Mouse (Mus musculus): ENCODE results near the gene Sh3rf3.
A peak's percentile ranks its signal among the peaks of the same experiment; 100 is the strongest.

Gene Sh3rf3

GRCm38 (mm10) chr10:58813081-58813800 lies at the start of gene Sh3rf3:
TSS of gene Sh3rf3 (plus strand) at chr10:58813359.
- DNase-seq = peak; percentile 18

GRCm38 (mm10) chr10:58788486-58789274 lies 24.5 kb upstream of the Sh3rf3 start:
- DNase-seq = no peak

GRCm38 (mm10) chr10:58797555-58797954 lies 15.6 kb upstream of the Sh3rf3 start:
- no peak for DNase-seq

GRCm38 (mm10) chr10:58798156-58798555 lies 15.0 kb upstream of the Sh3rf3 start:
- DNase-seq = no peak

GRCm38 (mm10) chr10:58800996-58801433 lies 12.1 kb upstream of the Sh3rf3 start:
- DNase-seq = no peak

- no peak for DNase-seq
Measured at GRCm38 (mm10) chr10:58802391-58802790, 10.8 kb upstream of the Sh3rf3 start.

GRCm38 (mm10) chr10:58807956-58808355 lies 5.2 kb upstream of the Sh3rf3 start:
- DNase-seq = no peak

- no peak for DNase-seq
Measured at GRCm38 (mm10) chr10:58810181-58810580, 3.0 kb upstream of the Sh3rf3 start.

GRCm38 (mm10) chr10:58812210-58813080 lies 714 bp upstream of the Sh3rf3 start:
- peak; percentile 86 for DNase-seq

- DNase-seq = peak; percentile 3
Measured at GRCm38 (mm10) chr10:58813801-58814191, 637 bp downstream of the Sh3rf3 start.

- no peak for DNase-seq
Measured at GRCm38 (mm10) chr10:58814486-58814885, 1.3 kb downstream of the Sh3rf3 start.

- DNase-seq = no peak
Measured at GRCm38 (mm10) chr10:58824016-58824568, 10.9 kb downstream of the Sh3rf3 start.

GRCm38 (mm10) chr10:58829251-58830111 lies 16.3 kb downstream of the Sh3rf3 start:
- no peak for DNase-seq

- no peak for DNase-seq
Measured at GRCm38 (mm10) chr10:58833146-58833545, 20.0 kb downstream of the Sh3rf3 start.

GRCm38 (mm10) chr10:58833741-58834178 lies 20.6 kb downstream of the Sh3rf3 start:
- DNase-seq = no peak

GRCm38 (mm10) chr10:58836391-58836790 lies 23.2 kb downstream of the Sh3rf3 start:
- no peak for DNase-seq

GRCm38 (mm10) chr10:58837504-58837903 lies 24.3 kb downstream of the Sh3rf3 start:
- DNase-seq = no peak

GRCm38 (mm10) chr10:58841945-58842344 lies 28.8 kb downstream of the Sh3rf3 start:
- no peak for DNase-seq

GRCm38 (mm10) chr10:58843100-58843499 lies 29.9 kb downstream of the Sh3rf3 start:
- DNase-seq = no peak

GRCm38 (mm10) chr10:58848127-58848526 lies 35.0 kb downstream of the Sh3rf3 start:
- DNase-seq = peak; percentile 3

GRCm38 (mm10) chr10:58848536-58848935 lies 35.4 kb downstream of the Sh3rf3 start:
- no peak for DNase-seq
